Mouse (Mus musculus): ENCODE results near the gene Trpv5.

DNA sequence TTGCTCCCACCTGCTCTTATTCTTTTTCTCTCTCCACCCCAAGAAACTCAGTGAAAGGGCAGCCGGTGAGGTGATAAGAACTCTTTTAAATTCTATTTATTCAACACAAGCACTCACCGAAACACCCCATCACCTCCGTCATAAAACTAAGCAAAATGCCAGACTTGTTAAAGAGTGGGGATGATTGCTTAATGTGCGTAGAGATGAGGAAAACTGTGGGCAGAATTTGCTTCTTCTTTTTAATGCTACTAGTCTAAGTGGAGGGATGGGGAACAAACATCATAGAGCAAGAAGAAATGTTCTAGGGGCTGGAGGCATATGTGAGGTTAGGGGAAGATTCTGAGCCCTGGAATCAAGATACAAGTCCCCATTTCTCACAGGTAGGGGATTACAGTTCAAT is 37.8 kb downstream of the Trpv5 start:
- no peak for TF ChIP-seq CTCF (IDR thresholded peaks at IDR 0.05; ENCODE audit: low read depth)
- TF ChIP-seq EP300 (IDR thresholded peaks at IDR 0.05; ENCODE audit: low read depth), result no peak

Data from heart, postnatal 0 days (tissue).